Comparison of ENCODE assay signal across 8 mouse cellular contexts in the genomic region with DNA sequence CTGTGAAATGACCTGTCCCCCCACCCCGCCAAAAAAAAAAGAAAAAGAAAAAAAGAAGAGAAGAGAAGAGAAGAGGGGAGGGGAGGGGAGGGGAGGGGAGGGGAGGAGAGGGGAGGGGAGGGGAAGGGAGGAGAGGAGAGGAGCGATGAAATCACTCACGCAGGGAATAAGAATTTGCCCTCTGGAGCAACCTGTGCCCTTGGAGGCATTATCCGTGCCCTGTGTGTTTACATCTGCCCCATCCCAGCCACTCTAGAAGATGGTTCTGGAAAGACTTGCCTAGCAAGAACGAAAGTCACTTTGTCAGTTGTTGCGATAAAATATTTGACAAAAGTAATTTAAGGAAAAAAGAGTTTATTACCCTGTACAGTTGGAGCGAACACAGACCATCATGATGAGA. TPM values are rescaled to one million over a fixed set of nuclear protein-coding genes. Genes with fewer than 3 reads are reported as not detected.
DNase-seq lines count a peak whose midpoint lies in the region; ATAC-seq and TF ChIP-seq lines count a peak whose summit lies in the region.

No protein-coding gene starts in this region.

- peaks cover 27% of the 10 kb centered on the region for H3K79me2 ChIP-seq in liver, adult 2 months (ENCODE audit: control insufficient read depth, insufficient read depth, low read length)

- DNase-seq in liver, adult 2 months (ENCODE audit: extremely low read depth, low read depth, low spot score) = peak; percentile 60
- no peak for DNase-seq in liver
- DNase-seq in left cerebral cortex, adult 18-20 months (ENCODE audit: low spot score in 2 of 2) = no peak
- no peak for DNase-seq in lung, adult 18-20 months

- H3K4me1 ChIP-seq in liver, adult 2 months (ENCODE audit: control insufficient read depth, insufficient read depth, low read length) = peaks cover 20% of the 10 kb centered on the region
- 0 out of 2 replicates have a peak, but pooled peaks cover 4% of the 10 kb centered on the region for H3K4me1 ChIP-seq in embryonic facial prominence, embryonic 12.5 days
- H3K4me1 ChIP-seq in intestine, embryonic 15.5 days (replicated peaks) = no peaks in the 10 kb centered on the region
- peaks cover 9% of the 10 kb centered on the region for H3K4me1 ChIP-seq in neural tube, embryonic 13.5 days (replicated peaks)

- ATAC-seq in embryonic facial prominence, embryonic 12.5 days (ENCODE audit: insufficient number of reproducible peaks, insufficient read depth, low FRiP score, low TSS enrichment) = no peak
- ATAC-seq in intestine, embryonic 15.5 days = peak; percentile 33; the same call in 1 of the 2 replicates
- no peak for ATAC-seq in neural tube, embryonic 13.5 days (ENCODE audit: low read depth)
- no peak for ATAC-seq in megakaryocyte-erythroid progenitor cell, adult 5-6 weeks (replicated peaks; ENCODE audit: low FRiP score, low TSS enrichment, poor library complexity, severe bottlenecking)

- no peak overlapping the region for H3K9ac ChIP-seq in liver, adult 2 months (ENCODE audit: low read depth, low read length)
- no peak overlapping the region for H3K9ac ChIP-seq in embryonic facial prominence, embryonic 12.5 days
- no peak overlapping the region for H3K9ac ChIP-seq in intestine, embryonic 15.5 days
- H3K9ac ChIP-seq in neural tube, embryonic 13.5 days = no peak overlapping the region

- H3K4me2 ChIP-seq in embryonic facial prominence, embryonic 12.5 days (replicated peaks) = peak overlapping the region; percentile 76
- H3K4me2 ChIP-seq in intestine, embryonic 15.5 days (replicated peaks) = peak overlapping the region; percentile 83
- peak overlapping the region; percentile 72 for H3K4me2 ChIP-seq in neural tube, embryonic 13.5 days

- H3K9me3 ChIP-seq in embryonic facial prominence, embryonic 12.5 days = no peaks in the 10 kb centered on the region
- no peaks in the 10 kb centered on the region for H3K9me3 ChIP-seq in intestine, embryonic 15.5 days
- H3K9me3 ChIP-seq in neural tube, embryonic 13.5 days = no peaks in the 10 kb centered on the region

- no peaks in the 10 kb centered on the region for H3K36me3 ChIP-seq in liver, adult 2 months (ENCODE audit: control insufficient read depth, insufficient read depth, low read length)
- no peaks in the 10 kb centered on the region for H3K36me3 ChIP-seq in embryonic facial prominence, embryonic 12.5 days
- no peaks in the 10 kb centered on the region for H3K36me3 ChIP-seq in intestine, embryonic 15.5 days
- no peaks in the 10 kb centered on the region for H3K36me3 ChIP-seq in neural tube, embryonic 13.5 days

- peak overlapping the region; percentile 29 for H3K4me3 ChIP-seq in liver, adult 2 months (ENCODE audit: insufficient read depth, low read depth, low read length)
- peak overlapping the region; percentile 98 for H3K4me3 ChIP-seq in embryonic facial prominence, embryonic 12.5 days
- H3K4me3 ChIP-seq in intestine, embryonic 15.5 days (replicated peaks) = peak overlapping the region; percentile 97
- peak overlapping the region; percentile 93 for H3K4me3 ChIP-seq in neural tube, embryonic 13.5 days

- WGBS in liver, adult 2 months = 28% methylated on average over 7 of the region's 7 CpGs
- 27% methylated on average over 6 of the region's 7 CpGs for WGBS in embryonic facial prominence, embryonic 12.5 days
- WGBS in intestine, embryonic 15.5 days = 20% methylated on average over 6 of the region's 7 CpGs
- 27% methylated on average over 7 of the region's 7 CpGs for WGBS in neural tube, embryonic 13.5 days

- H3K27ac ChIP-seq in liver, adult 2 months (replicated peaks; ENCODE audit: insufficient read depth, low read depth, low read length) = peak overlapping the region; percentile 49; the same call in 1 of the 2 replicates
- no peak overlapping the region for H3K27ac ChIP-seq in embryonic facial prominence, embryonic 12.5 days
- peak overlapping the region; percentile 96; the same call in 1 of the 2 replicates for H3K27ac ChIP-seq in intestine, embryonic 15.5 days
- H3K27ac ChIP-seq in neural tube, embryonic 13.5 days (replicated peaks) = no peak overlapping the region

- TF ChIP-seq POLR2A in liver, adult 2 months (IDR thresholded peaks at IDR 0.05; ENCODE audit: extremely low read depth, insufficient read depth, low read length) = no peak

- H3K27me3 ChIP-seq in liver, adult 2 months (ENCODE audit: control insufficient read depth, insufficient read depth, low read length) = no peaks in the 10 kb centered on the region
- no peaks in the 10 kb centered on the region for H3K27me3 ChIP-seq in embryonic facial prominence, embryonic 12.5 days
- H3K27me3 ChIP-seq in intestine, embryonic 15.5 days (replicated peaks) = no peaks in the 10 kb centered on the region
- peaks cover 6% of the 10 kb centered on the region; the same call in 1 of the 2 replicates for H3K27me3 ChIP-seq in neural tube, embryonic 13.5 days

- TF ChIP-seq CTCF in liver, adult 2 months (IDR thresholded peaks at IDR 0.05; ENCODE audit: low read depth, low read length) = no peak

RNA-seq across cellular contexts. Expression of a gene that starts 0.4 kb away (rescaled TPM):
- 67.0 and 67.1 TPM in 2 replicates for total RNA-seq in liver, adult 2 months (2014; rRNA removed)
- 19.2 and 21.7 TPM in 2 replicates for polyA plus RNA-seq in liver, adult 2 months (2012; rRNA removed)
- polyA plus RNA-seq in embryonic facial prominence, embryonic 12.5 days (2016; fragmentation: Nextera tagmentation; extraction: Ambion mirVana) = 68.9 and 74.8 TPM in 2 replicates
- 71.1 and 76.5 TPM in 2 replicates for polyA plus RNA-seq in intestine, embryonic 15.5 days (2015; fragmentation: Nextera tagmentation; extraction: Ambion mirVana)
- 68.7 and 74.6 TPM in 2 replicates for polyA plus RNA-seq in neural tube, embryonic 13.5 days (2015; fragmentation: Nextera tagmentation; extraction: Ambion mirVana)
- total RNA-seq in megakaryocyte-erythroid progenitor cell, adult 5-6 weeks (2014; fragmentation: Nextera tagmentation) = 82.6 and 108 TPM in 2 replicates
- total RNA-seq in megakaryocyte-erythroid progenitor cell, adult 5-6 weeks (2017) = 84.7 and 85.5 TPM in 2 replicates
- 100 to 1,000 TPM; 125 to 129 TPM for total RNA-seq in left cerebral cortex, adult 18-20 months (2021)

Comparison
In these comparisons a context has a peak if more than half of its experiments do, and no peak if none do; other contexts are left out.
1. H3K27ac ChIP-seq: peak in liver, adult 2 months (single experiment) and intestine, embryonic 15.5 days (single experiment); none in embryonic facial prominence, embryonic 12.5 days (single experiment) and neural tube, embryonic 13.5 days (single experiment).
2. H3K4me3 ChIP-seq: peak in every context shown above with its lines; median percentile 98 in embryonic facial prominence, embryonic 12.5 days; 97 in intestine, embryonic 15.5 days; 93 in neural tube, embryonic 13.5 days; 29 in liver, adult 2 months.
3. Peak in every context shown above with its lines, with median percentiles within 50 percentile points of each other: H3K4me2 ChIP-seq.